Mouse (Mus musculus): ENCODE data around the gene Rc3h2. TPM values are rescaled to one million over a fixed set of nuclear protein-coding genes. Genes with fewer than 3 reads are reported as not detected.
A peak's percentile ranks its signal among the peaks of the same experiment; 100 is the strongest.

The Rc3h2 gene
- total and polyA plus RNA-seq, 3 experiments, result 5.7 to 7.9 (median 6.2) TPM

DNA sequence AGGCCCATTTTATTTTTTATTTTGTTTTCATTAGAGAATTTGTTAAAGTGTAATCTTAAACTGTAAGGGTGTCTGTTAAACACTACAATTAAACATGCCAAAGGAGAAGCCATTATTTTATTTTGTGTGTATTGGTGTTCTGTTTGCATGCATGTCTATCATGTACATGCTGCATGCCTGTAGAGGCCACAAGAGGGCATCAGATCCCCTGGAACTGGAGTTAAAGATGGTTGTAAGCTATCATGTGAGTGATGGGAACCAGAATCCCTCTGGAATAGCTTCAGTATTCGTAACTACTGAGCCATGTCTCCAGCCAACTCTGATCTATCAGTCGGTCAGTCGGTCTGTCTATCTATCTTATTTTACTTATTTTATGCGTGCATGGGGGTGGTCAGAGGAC lies 38.0 kb upstream of the Rc3h2 start:
- Histone ChIP-seq H3K9me3 (replicated peaks; ENCODE audit: low read length) (no peaks in the 10 kb centered on the region), H3K9ac (ENCODE audit: insufficient read depth, low read depth) (no peak overlapping the region), H3K27me3 (replicated peaks) (no peaks in the 10 kb centered on the region), H3K79me2 (replicated peaks; ENCODE audit: control insufficient read depth, extremely low read depth, insufficient read depth, poor library complexity, severe bottlenecking) (peaks cover 13% of the 10 kb centered on the region), H3K4me1 (ENCODE audit: control insufficient read depth in 1 of 2, insufficient read depth in 2 of 2) (no peaks in the 10 kb centered on the region; a peak in 1 of 4 replicates), H3K36me3 (replicated peaks in 1 of 2; ENCODE audit: control insufficient read depth in 1 of 2, insufficient read depth in 1 of 2, low read length in 1 of 2) (peaks cover 0 to 3% of the 10 kb centered on the region in 2 experiments), H3K27ac (ENCODE audit: insufficient read depth, low read depth) (no peak overlapping the region), H3K4me2 (ENCODE audit: insufficient read depth, low read depth, poor library complexity, severe bottlenecking) (no peak overlapping the region), H3K4me3 (replicated peaks in 1 of 3; ENCODE audit: low read depth in 2 of 3, low read length in 2 of 3, poor library complexity in 1 of 3) (no peak overlapping the region)
- in situ Hi-C loops (cut with MboI; ENCODE audit: low pct_ligation_motif_present, low pct_unique_long_range_greater_than_20kb, low sequenced_read_pairs) (no loop called here), dilution Hi-C loops (cut with MboI; ENCODE audit: extremely low pct_ligation_motif_present, extremely low pct_unique_long_range_greater_than_20kb, low sequenced_read_pairs) (no loop called here)
- TF ChIP-seq MXI1 (IDR thresholded peaks at IDR 0.05; ENCODE audit: low read depth, low read length) (no peak), CHD2 (IDR thresholded peaks at IDR 0.05; ENCODE audit: low read length) (no peak), ETS1 (conservative IDR thresholded peaks at IDR 0.05; ENCODE audit: low read depth, low read length) (no peak), ZNF384 (IDR thresholded peaks at IDR 0.05; ENCODE audit: low read depth, low read length) (no peak), NELFE (IDR thresholded peaks at IDR 0.05; ENCODE audit: low read depth, low read length) (no peak), JUND (conservative IDR thresholded peaks at IDR 0.05; ENCODE audit: low read depth, low read length) (no peak), JUN (IDR thresholded peaks at IDR 0.05; ENCODE audit: insufficient read depth, low read depth, low read length) (no peak), SIN3A (IDR thresholded peaks at IDR 0.05; ENCODE audit: low read length) (no peak), CTCF (conservative IDR thresholded peaks at IDR 0.05 in 1 of 2, IDR thresholded peaks at IDR 0.05 in 1 of 2; ENCODE audit: low read depth in 2 of 2, low read length in 2 of 2) (peak; percentile 25 to 36; a peak in 3 of 4 replicates), ZMIZ1 (IDR thresholded peaks at IDR 0.05; ENCODE audit: low read depth, low read length) (no peak), UBTF (IDR thresholded peaks at IDR 0.05; ENCODE audit: low read depth, low read length) (no peak), GABPA (IDR thresholded peaks at IDR 0.05; ENCODE audit: insufficient replicate concordance, low read depth, low read length) (no peak), IRF4 (IDR thresholded peaks at IDR 0.05; ENCODE audit: low read depth, low read length) (no peak), EP300 (IDR thresholded peaks at IDR 0.05; ENCODE audit: low read length) (no peak), POLR2A (IDR thresholded peaks at IDR 0.05; ENCODE audit: low read depth, low read length) (no peak), MAZ (IDR thresholded peaks at IDR 0.05; ENCODE audit: low read depth, low read length) (no peak), SMC3 (IDR thresholded peaks at IDR 0.05; ENCODE audit: low read depth, low read length) (peak; percentile 8; the same call in 1 of the 2 replicates), RAD21 (IDR thresholded peaks at IDR 0.05; ENCODE audit: low read depth, low read length) (peak; percentile 2; the same call in 1 of the 2 replicates), USF2 (conservative IDR thresholded peaks at IDR 0.05; ENCODE audit: low read depth, low read length) (no peak), MYC (IDR thresholded peaks at IDR 0.05; ENCODE audit: low read depth, low read length) (no peak), MAX (IDR thresholded peaks at IDR 0.05; ENCODE audit: low read length) (no peak)
- DNase-seq (ENCODE audit: extremely low read depth), result no peak

GRCm38 (mm10) chr2:37452376-37452760 lies 29.7 kb upstream of the Rc3h2 start:
- peak overlapping the region; percentile 83 for H3K4me2 ChIP-seq (ENCODE audit: insufficient read depth, low read depth, poor library complexity, severe bottlenecking)
- H3K4me1 ChIP-seq (ENCODE audit: control insufficient read depth in 1 of 2, insufficient read depth in 2 of 2), result peaks cover 0 to 16% of the 10 kb centered on the region in 2 experiments; a peak in 2 of 4 replicates
- H3K9ac ChIP-seq (ENCODE audit: insufficient read depth, low read depth), result peak overlapping the region; percentile 96
- peaks cover 0 to 10% of the 10 kb centered on the region in 2 experiments for H3K36me3 ChIP-seq (replicated peaks in 1 of 2; ENCODE audit: control insufficient read depth in 1 of 2, insufficient read depth in 1 of 2, low read length in 1 of 2)
- no peaks in the 10 kb centered on the region for H3K9me3 ChIP-seq (replicated peaks; ENCODE audit: low read length)
- dilution Hi-C loops (cut with MboI; ENCODE audit: extremely low pct_ligation_motif_present, extremely low pct_unique_long_range_greater_than_20kb, low sequenced_read_pairs), result no loop called here
- H3K79me2 ChIP-seq (replicated peaks; ENCODE audit: control insufficient read depth, extremely low read depth, insufficient read depth, poor library complexity, severe bottlenecking), result peaks cover 39% of the 10 kb centered on the region
- no peaks in the 10 kb centered on the region for H3K27me3 ChIP-seq (replicated peaks)
- no peak for DNase-seq (ENCODE audit: extremely low read depth)
- in situ Hi-C loops (cut with MboI; ENCODE audit: low pct_ligation_motif_present, low pct_unique_long_range_greater_than_20kb, low sequenced_read_pairs), result no loop called here
- no peak overlapping the region for H3K27ac ChIP-seq (ENCODE audit: insufficient read depth, low read depth)
- TF ChIP-seq MEF2A (IDR thresholded peaks at IDR 0.05; ENCODE audit: borderline replicate concordance, low read depth, low read length) (no peak), POLR2A (IDR thresholded peaks at IDR 0.05; ENCODE audit: low read depth, low read length) (no peak), JUND (conservative IDR thresholded peaks at IDR 0.05; ENCODE audit: low read depth, low read length) (no peak), ZNF384 (IDR thresholded peaks at IDR 0.05; ENCODE audit: low read depth, low read length) (no peak), JUN (IDR thresholded peaks at IDR 0.05; ENCODE audit: insufficient read depth, low read depth, low read length) (no peak), ZKSCAN1 (IDR thresholded peaks at IDR 0.05; ENCODE audit: borderline replicate concordance, low read depth, low read length) (no peak), SMC3 (IDR thresholded peaks at IDR 0.05; ENCODE audit: low read depth, low read length) (no peak), IRF4 (IDR thresholded peaks at IDR 0.05; ENCODE audit: low read depth, low read length) (no peak), POLR2AphosphoS2 (IDR thresholded peaks at IDR 0.05; ENCODE audit: low read depth, low read length) (no peak), USF1 (IDR thresholded peaks at IDR 0.05; ENCODE audit: low read depth, low read length) (no peak)
- peak overlapping the region; percentile 72 to 77 (median 75) for H3K4me3 ChIP-seq (replicated peaks in 1 of 3; ENCODE audit: low read depth in 2 of 3, low read length in 2 of 3, poor library complexity in 1 of 3)

Measured in CH12.LX (cell line).